Mouse (Mus musculus): ENCODE results near the gene Alkbh6. TPM values are rescaled to one million over a fixed set of nuclear protein-coding genes. Genes with fewer than 3 reads are reported as not detected.

Alkbh6 gene
- polyA plus RNA-seq, 1 experiment: 163 TPM

- 8% methylated on average over 35 of the region's 35 CpGs for WGBS
- peak within 1 kb of the TSS; percentile 65 for H3K4me3 ChIP-seq (replicated peaks; ENCODE audit: extremely low read depth, low read depth, low read length)
- no peak for TF ChIP-seq CTCF (IDR thresholded peaks at IDR 0.05; ENCODE audit: insufficient read depth, low read length)
- peak; percentile 51; the same call in 1 of the 2 replicates for TF ChIP-seq POLR2A (IDR thresholded peaks at IDR 0.05; ENCODE audit: borderline replicate concordance, extremely low read depth, low read depth, low read length)
- DNase-seq: peak; percentile 18
- no peaks in the 10 kb centered on the region for H3K4me1 ChIP-seq (ENCODE audit: control insufficient read depth, insufficient read depth, low read length)
These were observed 17.0 kb upstream of the Alkbh6 start, which contains the start of gene Clip3 for GRCm38 (mm10) chr7:30291215-30292131. Gene Clip3, plus strand, starts transcription at chr7:30291728.

DNA sequence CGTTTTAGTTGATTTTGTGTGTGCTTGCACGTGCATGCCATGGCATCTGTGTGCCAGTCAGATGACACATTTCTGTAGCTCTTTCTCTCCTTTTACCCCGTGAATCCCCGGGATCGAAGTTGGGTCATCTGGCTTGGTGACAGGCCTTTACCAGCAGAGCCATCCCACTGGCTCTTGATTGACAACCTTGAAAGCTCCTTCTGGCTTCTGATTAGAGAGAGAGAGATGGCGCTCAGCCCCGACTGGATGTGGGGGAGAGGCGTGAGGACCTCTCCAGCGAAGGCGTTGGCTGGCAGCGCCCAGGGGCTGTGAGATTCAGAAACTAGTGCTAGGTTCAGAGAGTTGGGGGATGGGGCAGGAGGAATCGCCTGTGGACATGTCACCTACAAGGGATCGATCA is 14.7 kb upstream of the Alkbh6 start:
- TF ChIP-seq POLR2A (IDR thresholded peaks at IDR 0.05; ENCODE audit: borderline replicate concordance, extremely low read depth, low read depth, low read length) (no peak), CTCF (IDR thresholded peaks at IDR 0.05; ENCODE audit: insufficient read depth, low read length) (no peak)
- H3K4me3 ChIP-seq (replicated peaks; ENCODE audit: extremely low read depth, low read depth, low read length): no peak overlapping the region
- DNase-seq: no peak
- 75% methylated on average over 13 of the region's 13 CpGs for WGBS
- no peaks in the 10 kb centered on the region for H3K4me1 ChIP-seq (ENCODE audit: control insufficient read depth, insufficient read depth, low read length)

DNA sequence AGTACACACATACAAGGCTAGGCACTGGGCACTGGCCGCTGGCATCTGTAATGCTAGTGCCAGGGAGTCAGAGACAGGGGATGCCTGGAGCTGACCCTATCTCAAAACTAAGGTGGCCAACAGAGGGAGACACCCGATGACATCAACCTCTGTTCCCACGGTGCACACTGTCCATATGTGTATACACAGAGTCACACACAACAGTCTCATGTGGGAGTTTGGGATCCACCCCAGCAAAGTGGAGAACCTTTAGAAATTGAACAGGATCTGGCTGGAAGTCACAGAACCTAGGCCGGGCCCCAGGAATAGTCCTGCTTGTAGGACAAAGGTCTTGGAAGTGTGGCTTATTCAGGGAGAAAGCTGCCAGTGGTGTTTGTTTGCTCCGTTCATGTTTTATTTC is 14.2 kb upstream of the Alkbh6 start:
- DNase-seq: no peak
- TF ChIP-seq CTCF (IDR thresholded peaks at IDR 0.05; ENCODE audit: insufficient read depth, low read length): no peak
- no peak for TF ChIP-seq POLR2A (IDR thresholded peaks at IDR 0.05; ENCODE audit: borderline replicate concordance, extremely low read depth, low read depth, low read length)
- no peaks in the 10 kb centered on the region for H3K4me1 ChIP-seq (ENCODE audit: control insufficient read depth, insufficient read depth, low read length)
- no peak overlapping the region for H3K4me3 ChIP-seq (replicated peaks; ENCODE audit: extremely low read depth, low read depth, low read length)
- WGBS: 77% methylated on average over 5 of the region's 5 CpGs

DNA sequence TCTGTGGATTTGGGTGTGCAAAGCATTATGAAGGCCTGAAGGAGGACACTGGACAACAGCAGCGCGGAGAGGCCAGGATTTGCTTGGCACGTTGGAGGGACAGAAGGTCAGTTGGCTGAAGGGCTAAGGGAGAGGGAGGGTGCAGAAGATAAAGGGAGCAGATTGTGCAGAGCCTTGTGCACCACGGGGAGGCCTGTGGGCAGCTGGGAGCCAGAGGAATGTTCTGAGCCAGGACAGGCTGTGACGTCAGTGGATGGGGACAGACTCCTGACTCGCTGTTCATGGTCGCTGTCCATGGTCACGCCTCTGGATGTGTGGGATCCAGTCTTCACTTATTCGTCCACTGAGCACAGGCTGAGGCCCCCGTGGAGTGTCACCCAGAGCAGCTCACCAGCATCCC is 13.4 kb upstream of the Alkbh6 start:
- TF ChIP-seq CTCF (IDR thresholded peaks at IDR 0.05; ENCODE audit: insufficient read depth, low read length): no peak
- TF ChIP-seq POLR2A (IDR thresholded peaks at IDR 0.05; ENCODE audit: borderline replicate concordance, extremely low read depth, low read depth, low read length): no peak
- DNase-seq: no peak
- no peaks in the 10 kb centered on the region for H3K4me1 ChIP-seq (ENCODE audit: control insufficient read depth, insufficient read depth, low read length)
- H3K4me3 ChIP-seq (replicated peaks; ENCODE audit: extremely low read depth, low read depth, low read length): no peak overlapping the region
- 47% methylated on average over 10 of the region's 10 CpGs for WGBS

DNA sequence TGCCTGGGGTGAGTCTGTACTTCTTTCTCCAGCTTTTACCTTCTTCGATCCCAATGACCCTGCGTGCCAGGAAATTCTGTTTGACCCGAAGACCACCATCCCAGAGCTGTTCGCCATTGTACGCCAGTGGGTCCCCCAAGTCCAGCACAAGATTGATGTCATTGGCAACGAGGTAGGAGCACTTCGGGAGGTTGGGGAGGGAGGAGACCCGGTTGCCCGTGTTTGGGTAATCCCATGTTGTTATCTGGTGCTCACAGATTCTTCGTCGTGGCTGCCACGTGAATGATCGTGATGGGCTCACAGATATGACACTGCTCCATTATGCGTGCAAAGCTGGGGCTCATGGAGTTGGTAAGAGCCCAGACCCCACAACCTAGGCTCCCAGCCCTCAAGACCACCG is 11.7 kb upstream of the Alkbh6 start:
- H3K4me1 ChIP-seq (ENCODE audit: control insufficient read depth, insufficient read depth, low read length): no peaks in the 10 kb centered on the region
- WGBS: 91% methylated on average over 15 of the region's 15 CpGs
- no peak overlapping the region for H3K4me3 ChIP-seq (replicated peaks; ENCODE audit: extremely low read depth, low read depth, low read length)
- no peak for TF ChIP-seq CTCF (IDR thresholded peaks at IDR 0.05; ENCODE audit: insufficient read depth, low read length)
- TF ChIP-seq POLR2A (IDR thresholded peaks at IDR 0.05; ENCODE audit: borderline replicate concordance, extremely low read depth, low read depth, low read length): no peak
- no peak for DNase-seq

- no peak for DNase-seq
- 78% methylated on average over 16 of the region's 16 CpGs for WGBS
- Histone ChIP-seq H3K4me3 (replicated peaks; ENCODE audit: extremely low read depth, low read depth, low read length) (no peak overlapping the region), H3K4me1 (ENCODE audit: control insufficient read depth, insufficient read depth, low read length) (no peaks in the 10 kb centered on the region)
- TF ChIP-seq CTCF (IDR thresholded peaks at IDR 0.05; ENCODE audit: insufficient read depth, low read length) (no peak), POLR2A (IDR thresholded peaks at IDR 0.05; ENCODE audit: borderline replicate concordance, extremely low read depth, low read depth, low read length) (no peak)
These were observed 11.3 kb upstream of the Alkbh6 start for GRCm38 (mm10) chr7:30297266-30297665.

DNA sequence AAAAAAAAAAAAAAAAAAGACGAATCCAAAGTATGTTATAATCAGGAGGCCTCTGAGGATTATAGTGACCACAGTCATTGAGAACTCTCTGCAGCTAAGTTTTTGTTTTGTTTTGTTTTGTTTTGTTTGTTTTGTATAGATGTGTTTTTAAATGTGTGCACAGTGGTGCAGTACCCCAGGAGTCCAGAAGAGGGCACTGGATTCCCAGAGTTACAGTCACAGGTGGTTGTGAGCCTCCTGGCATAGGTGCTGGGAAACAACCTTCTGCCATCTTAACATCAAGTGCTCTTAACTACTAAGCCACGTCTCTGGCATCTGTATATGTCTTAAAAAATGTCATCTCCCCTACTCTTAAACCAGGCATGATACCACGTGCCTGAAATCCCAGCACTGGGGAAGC is 7.6 kb upstream of the Alkbh6 start:
- H3K4me1 ChIP-seq (ENCODE audit: control insufficient read depth, insufficient read depth, low read length): no peaks in the 10 kb centered on the region
- no peak for DNase-seq
- H3K4me3 ChIP-seq (replicated peaks; ENCODE audit: extremely low read depth, low read depth, low read length): no peak overlapping the region
- TF ChIP-seq POLR2A (IDR thresholded peaks at IDR 0.05; ENCODE audit: borderline replicate concordance, extremely low read depth, low read depth, low read length): no peak
- TF ChIP-seq CTCF (IDR thresholded peaks at IDR 0.05; ENCODE audit: insufficient read depth, low read length): peak; percentile 70
- WGBS: 46% methylated on average over 3 of the region's 3 CpGs

GRCm38 (mm10) chr7:30306083-30306779 is 2.3 kb upstream of the Alkbh6 start:
- whole genome bisulfite sequencing: 90% methylated on average over 16 of the region's 16 CpGs
- peaks cover 5% of the 10 kb centered on the region for H3K4me1 ChIP-seq (ENCODE audit: control insufficient read depth, insufficient read depth, low read length)

DNA sequence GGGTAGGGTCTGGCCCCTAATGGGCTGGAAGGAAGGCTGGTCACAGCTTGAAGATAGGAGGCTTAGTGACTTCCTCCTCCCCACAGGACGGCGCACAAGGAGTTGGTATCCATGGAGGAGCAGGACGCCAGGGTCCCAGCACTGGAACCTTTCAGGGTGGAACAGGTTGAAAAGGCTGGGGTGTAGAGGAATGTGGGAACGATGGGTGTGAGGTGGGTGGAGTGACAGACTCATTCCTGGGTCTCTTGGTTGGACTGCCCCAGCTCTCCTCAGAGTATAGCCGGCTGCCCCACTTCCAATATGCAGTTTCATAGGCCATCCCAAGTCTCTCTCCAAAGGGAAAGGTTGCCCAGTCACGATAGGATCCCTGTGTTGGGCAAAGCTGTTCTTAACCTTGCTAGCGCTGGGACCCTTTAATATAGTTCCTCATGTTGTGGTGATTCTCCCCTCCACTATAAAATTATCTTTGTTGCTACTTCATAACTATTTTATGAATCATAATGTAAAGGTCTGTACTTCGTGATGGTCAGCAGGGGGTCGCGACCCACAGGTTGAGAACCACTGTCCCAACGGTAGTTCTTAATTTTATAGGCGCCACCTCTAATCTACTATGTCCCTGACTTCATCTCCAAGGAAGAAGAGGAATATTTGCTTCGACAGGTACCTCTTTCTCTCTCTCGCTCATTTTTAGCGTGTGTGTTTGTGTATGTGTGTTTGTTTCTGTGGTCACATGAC is 1.0 kb downstream of the Alkbh6 start:
- Histone ChIP-seq H3K4me3 (replicated peaks; ENCODE audit: extremely low read depth, low read depth, low read length) (no peak overlapping the region), H3K4me1 (ENCODE audit: control insufficient read depth, insufficient read depth, low read length) (peaks cover 5% of the 10 kb centered on the region)
- no peak for DNase-seq
- 52% methylated on average over 15 of the region's 15 CpGs for WGBS
- TF ChIP-seq CTCF (IDR thresholded peaks at IDR 0.05; ENCODE audit: insufficient read depth, low read length) (no peak), POLR2A (IDR thresholded peaks at IDR 0.05; ENCODE audit: borderline replicate concordance, extremely low read depth, low read depth, low read length) (no peak)

More at GRCm38 (mm10) chr7:30306083-30306779, 2.3 kb upstream of the Alkbh6 start:
- no peak overlapping the region for H3K4me3 ChIP-seq (replicated peaks; ENCODE audit: extremely low read depth, low read depth, low read length)
- TF ChIP-seq POLR2A (IDR thresholded peaks at IDR 0.05; ENCODE audit: borderline replicate concordance, extremely low read depth, low read depth, low read length) (no peak), CTCF (IDR thresholded peaks at IDR 0.05; ENCODE audit: insufficient read depth, low read length) (no peak)
- no peak for DNase-seq
